Mouse (Mus musculus) forebrain, embryonic 15.5 days (tissue): Measurements from ENCODE around the gene Rhob. TPM values are rescaled to one million over a fixed set of nuclear protein-coding genes. Genes with fewer than 3 reads are reported as not detected.

Source experiments
- ATAC-seq: fragments of 200-750 bp; cut with Nextera tagmentation; replicated peaks from 2 replicates; pipeline ENCODE4 v1.8.0; 2017; ENCODE audit warnings: mild to moderate bottlenecking, moderate TSS enrichment, moderate library complexity
- H3K27ac ChIP-seq: fragments of 300-500 bp; sonication (generic); replicated peaks from 2 replicates; pipeline ENCODE4 v1.5.1; 2015; ENCODE audit warnings: mild to moderate bottlenecking, inconsistent platforms
- H3K27me3 ChIP-seq: fragments of 300-500 bp; sonication (generic); 2 replicates; pipeline ENCODE4 v1.6.1; 2015; ENCODE audit warnings: inconsistent platforms
- H3K36me3 ChIP-seq: fragments of 300-500 bp; sonication (generic); 2 replicates; pipeline ENCODE4 v1.6.1; 2015; ENCODE audit warnings: mild to moderate bottlenecking, inconsistent platforms
- H3K4me1 ChIP-seq: fragments of 300-500 bp; sonication (generic); 2 replicates; pipeline ENCODE4 v1.6.1; 2015; ENCODE audit warnings: inconsistent platforms
- H3K4me2 ChIP-seq: fragments of 300-500 bp; sonication (generic); replicated peaks from 2 replicates; pipeline ENCODE4 v1.6.1; 2015; ENCODE audit warnings: mild to moderate bottlenecking, inconsistent platforms
- H3K4me3 ChIP-seq: fragments of 300-500 bp; sonication (generic); 2 replicates; pipeline ENCODE4 v1.5.1; 2015; ENCODE audit warnings: mild to moderate bottlenecking, inconsistent platforms
- H3K9ac ChIP-seq: fragments of 300-500 bp; sonication (generic); replicated peaks from 2 replicates; pipeline ENCODE4 v1.6.1; 2015; ENCODE audit warnings: mild to moderate bottlenecking, inconsistent platforms
- H3K9me3 ChIP-seq: fragments of 300-500 bp; sonication (generic); 2 replicates; pipeline ENCODE4 v1.6.1; 2016; ENCODE audit warnings: inconsistent platforms
- WGBS: fragments of 180-500 bp; shearing (Covaris S2); methylation state at CpG from one replicate; pipeline ENCODE4 v1.1.7; 2015; ENCODE audit warnings: mixed read lengths; 5-methylcytosine and 5-hydroxymethylcytosine counted together
- polyA plus RNA-seq: library from polyadenylated mRNA; unstranded; fragments of >200 nt; fragmentation: Nextera tagmentation; extraction: Ambion mirVana; gene quantifications from 2 replicates; pipeline ENCODE4 v1.2.1, GENCODE M21; 2015

The Rhob gene
- 73.8 and 77.6 TPM in 2 replicates for polyA plus RNA-seq

DNA sequence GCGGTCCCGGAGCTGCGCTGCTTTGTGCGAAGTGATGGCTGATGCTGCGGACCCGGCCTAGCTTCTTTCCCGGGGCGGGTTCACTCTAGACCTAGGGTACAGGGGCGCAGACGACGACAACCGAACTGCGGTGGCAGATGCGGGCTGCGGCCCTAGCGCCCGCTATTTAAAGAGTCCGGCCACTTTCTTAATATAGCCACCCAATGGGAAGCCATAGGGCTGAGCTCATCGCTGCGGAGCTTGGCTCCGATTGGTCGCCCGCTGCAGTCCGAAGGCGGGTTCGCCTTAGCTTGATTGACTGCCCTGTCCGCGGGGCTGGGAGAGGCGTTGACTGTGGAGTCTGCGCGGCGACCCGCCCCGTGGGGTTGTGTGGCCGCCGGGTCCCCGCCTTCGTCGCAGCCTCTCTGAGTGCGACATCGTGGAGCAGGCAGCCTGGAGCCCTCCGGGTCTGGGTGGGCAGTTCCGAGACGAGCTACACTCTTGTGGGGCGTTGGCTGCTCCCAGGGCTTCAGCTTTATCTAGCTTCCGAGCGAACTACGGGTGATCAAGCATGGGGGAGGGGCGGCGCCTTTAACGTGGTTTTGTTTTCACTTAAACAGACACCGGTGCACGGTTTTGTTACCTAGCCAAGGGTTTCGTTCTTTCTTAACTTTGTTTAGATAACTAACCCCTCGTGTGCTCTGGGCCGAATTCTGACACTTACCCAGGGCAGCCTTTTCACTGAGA is at the start of gene Rhob:
Gene Rhob, minus strand, starts transcription at position 139 of the 726 bp plus-strand sequence.
- ATAC-seq, result peak; percentile 97
- under 1% methylated on average over 56 of the region's 56 CpGs for WGBS
- H3K27me3 ChIP-seq, result no peaks in the 10 kb centered on the region

GRCm38 (mm10) chr12:8547357-8547756 is 47.5 kb upstream of the Rhob start:
- H3K4me1 ChIP-seq, result no peaks in the 10 kb centered on the region
- H3K36me3 ChIP-seq, result no peaks in the 10 kb centered on the region
- peak; percentile 74 for ATAC-seq
- no peak overlapping the region for H3K4me3 ChIP-seq
- H3K27ac ChIP-seq, result no peak overlapping the region
- no peaks in the 10 kb centered on the region for H3K9me3 ChIP-seq
- H3K4me2 ChIP-seq, result no peak overlapping the region
- H3K9ac ChIP-seq, result no peak overlapping the region
- H3K27me3 ChIP-seq, result no peaks in the 10 kb centered on the region
- WGBS, result 25% methylated on average over 11 of the region's 11 CpGs

More for the DNA sequence above, at the start of gene Rhob:
- H3K9ac ChIP-seq, result peak within 1 kb of the TSS; percentile 98
- peaks cover 37% of the 10 kb centered on the region for H3K4me1 ChIP-seq
- peak within 1 kb of the TSS; percentile 89 for H3K4me3 ChIP-seq
- no peaks in the 10 kb centered on the region for H3K36me3 ChIP-seq
- H3K27ac ChIP-seq, result peak within 1 kb of the TSS; percentile 100
- H3K4me2 ChIP-seq, result peak within 1 kb of the TSS; percentile 83
- no peaks in the 10 kb centered on the region for H3K9me3 ChIP-seq

- H3K4me2 ChIP-seq, result no peak overlapping the region
- WGBS, result 87% methylated on average over 6 of the region's 6 CpGs
- no peaks in the 10 kb centered on the region for H3K27me3 ChIP-seq
- no peaks in the 10 kb centered on the region for H3K4me1 ChIP-seq
- H3K9me3 ChIP-seq, result no peaks in the 10 kb centered on the region
- no peak for ATAC-seq
- H3K27ac ChIP-seq, result no peak overlapping the region
- H3K9ac ChIP-seq, result no peak overlapping the region
- no peak overlapping the region for H3K4me3 ChIP-seq
- no peaks in the 10 kb centered on the region for H3K36me3 ChIP-seq
These were observed 47.0 kb upstream of the Rhob start for GRCm38 (mm10) chr12:8546801-8547200.

- H3K27me3 ChIP-seq, result no peaks in the 10 kb centered on the region
- H3K4me3 ChIP-seq, result no peak overlapping the region
- no peak overlapping the region for H3K27ac ChIP-seq
- no peak for ATAC-seq
- H3K4me1 ChIP-seq, result no peaks in the 10 kb centered on the region
- H3K9me3 ChIP-seq, result no peaks in the 10 kb centered on the region
- H3K4me2 ChIP-seq, result no peak overlapping the region
- H3K36me3 ChIP-seq, result no peaks in the 10 kb centered on the region
- H3K9ac ChIP-seq, result no peak overlapping the region
- 87% methylated on average over 5 of the region's 5 CpGs for WGBS
These were observed 45.3 kb upstream of the Rhob start for GRCm38 (mm10) chr12:8545066-8545610.

DNA sequence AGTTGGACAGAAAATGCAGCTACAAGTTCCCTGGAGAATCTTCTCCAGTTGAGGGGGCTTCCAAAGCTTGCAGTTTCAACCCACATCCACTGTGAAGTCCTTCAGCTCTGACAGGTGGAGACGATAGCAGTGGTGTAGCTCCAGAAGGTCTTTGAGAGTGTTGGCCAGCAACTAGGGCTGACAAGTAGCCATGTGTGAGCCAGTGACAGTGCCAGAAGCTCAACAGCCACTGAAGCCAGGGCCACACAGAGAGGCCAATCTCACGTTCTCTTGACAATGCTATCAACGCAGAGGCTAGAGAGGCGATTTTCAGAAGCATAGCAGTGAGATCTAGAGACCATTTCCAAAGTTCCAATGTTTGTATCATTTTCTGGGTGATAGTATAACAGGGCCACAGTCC is 42.6 kb upstream of the Rhob start:
- no peaks in the 10 kb centered on the region for H3K9me3 ChIP-seq
- no peak overlapping the region for H3K9ac ChIP-seq
- H3K4me2 ChIP-seq, result no peak overlapping the region
- 86% methylated on average over 4 of the region's 4 CpGs for WGBS
- H3K4me3 ChIP-seq, result no peak overlapping the region
- ATAC-seq, result no peak
- no peaks in the 10 kb centered on the region for H3K4me1 ChIP-seq
- no peak overlapping the region for H3K27ac ChIP-seq
- H3K27me3 ChIP-seq, result no peaks in the 10 kb centered on the region
- H3K36me3 ChIP-seq, result no peaks in the 10 kb centered on the region

- Histone ChIP-seq H3K36me3 (no peaks in the 10 kb centered on the region), H3K9me3 (no peaks in the 10 kb centered on the region), H3K27me3 (no peaks in the 10 kb centered on the region), H3K4me1 (no peaks in the 10 kb centered on the region), H3K4me3 (no peak overlapping the region), H3K9ac (no peak overlapping the region), H3K4me2 (no peak overlapping the region), H3K27ac (no peak overlapping the region)
- ATAC-seq, result no peak
- 90% methylated on average over 13 of the region's 13 CpGs for WGBS
These were observed 39.7 kb upstream of the Rhob start for GRCm38 (mm10) chr12:8539471-8539870.

DNA sequence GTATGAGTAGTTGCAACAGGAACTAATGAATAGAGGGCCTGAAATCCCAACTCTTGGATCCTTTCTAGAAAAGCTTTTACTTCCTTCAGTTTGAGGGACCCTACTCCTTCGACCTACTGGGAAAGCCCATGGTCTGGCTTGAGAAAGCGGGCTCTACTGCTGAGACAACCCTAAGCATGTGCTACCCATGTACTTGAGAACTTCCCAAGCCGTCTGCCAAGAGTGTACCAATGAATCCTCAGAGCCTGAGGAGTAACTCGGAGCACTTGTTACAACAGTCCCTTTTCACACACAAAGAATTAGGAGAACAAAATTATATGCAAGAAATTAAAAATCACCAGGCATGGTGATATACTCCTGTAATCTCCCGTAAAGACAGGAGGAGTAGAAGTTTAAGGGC is 37.5 kb upstream of the Rhob start:
- H3K36me3 ChIP-seq, result no peaks in the 10 kb centered on the region
- ATAC-seq, result no peak
- no peak overlapping the region for H3K4me2 ChIP-seq
- H3K27ac ChIP-seq, result no peak overlapping the region
- no peaks in the 10 kb centered on the region for H3K27me3 ChIP-seq
- no peak overlapping the region for H3K9ac ChIP-seq
- H3K4me3 ChIP-seq, result no peak overlapping the region
- no peaks in the 10 kb centered on the region for H3K9me3 ChIP-seq
- WGBS, result 87% methylated on average over 5 of the region's 5 CpGs
- H3K4me1 ChIP-seq, result no peaks in the 10 kb centered on the region

DNA sequence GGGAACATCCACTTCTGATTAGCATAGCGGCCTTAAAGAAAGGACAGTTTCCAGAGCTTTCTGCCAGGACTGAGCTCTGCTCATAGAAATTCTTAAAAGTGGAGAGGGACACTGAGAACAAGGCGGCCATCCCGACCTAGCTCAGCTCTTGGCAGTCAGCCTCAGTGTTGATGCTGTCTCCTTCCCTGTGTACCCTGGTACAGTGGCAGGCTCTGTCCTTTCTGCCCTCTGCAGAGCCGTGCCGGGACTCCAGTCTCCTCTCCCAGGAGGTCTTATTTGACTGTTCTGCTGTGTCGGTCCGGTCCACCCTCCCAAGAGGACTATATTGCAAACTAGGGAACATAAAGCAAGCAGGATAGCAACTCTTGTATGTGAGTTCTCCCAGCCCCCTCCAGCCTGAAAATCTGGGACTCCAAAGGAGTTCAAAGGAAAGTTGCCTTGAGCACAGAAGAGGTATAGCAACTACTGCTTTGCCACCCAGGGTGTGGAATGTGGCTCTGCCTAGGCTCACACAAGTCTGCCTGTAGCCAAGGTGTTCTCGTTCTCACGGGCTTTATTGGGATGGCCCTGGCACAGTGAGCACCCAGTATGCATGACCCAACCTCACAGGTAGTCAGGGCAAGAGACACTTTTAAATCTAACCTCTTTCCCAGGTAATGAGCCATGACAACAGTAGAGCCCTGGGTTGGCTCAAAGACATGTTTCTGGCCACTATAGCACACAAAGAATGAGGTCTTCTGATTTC is 36.6 kb upstream of the Rhob start:
- Histone ChIP-seq H3K27ac (no peak overlapping the region), H3K9ac (no peak overlapping the region), H3K9me3 (no peaks in the 10 kb centered on the region), H3K4me2 (no peak overlapping the region), H3K27me3 (no peaks in the 10 kb centered on the region), H3K36me3 (no peaks in the 10 kb centered on the region), H3K4me1 (no peaks in the 10 kb centered on the region), H3K4me3 (no peak overlapping the region)
- no peak for ATAC-seq
- 73% methylated on average over 9 of the region's 9 CpGs for WGBS

GRCm38 (mm10) chr12:8535596-8535995 is 35.8 kb upstream of the Rhob start:
- Histone ChIP-seq H3K4me3 (no peak overlapping the region), H3K36me3 (no peaks in the 10 kb centered on the region)
- ATAC-seq, result no peak

GRCm38 (mm10) chr12:8534915-8535314 is 35.1 kb upstream of the Rhob start:
- no peak for ATAC-seq

More at GRCm38 (mm10) chr12:8535596-8535995, 35.8 kb upstream of the Rhob start:
- H3K27ac ChIP-seq, result no peak overlapping the region
- 86% methylated on average over 7 of the region's 7 CpGs for WGBS
- no peak overlapping the region for H3K9ac ChIP-seq
- no peaks in the 10 kb centered on the region for H3K4me1 ChIP-seq
- no peaks in the 10 kb centered on the region for H3K9me3 ChIP-seq
- no peaks in the 10 kb centered on the region for H3K27me3 ChIP-seq
- no peak overlapping the region for H3K4me2 ChIP-seq

GRCm38 (mm10) chr12:8527770-8528169 is 28.0 kb upstream of the Rhob start:
- no peak overlapping the region for H3K9ac ChIP-seq
- ATAC-seq, result no peak
- WGBS, result 90% methylated on average over 5 of the region's 5 CpGs

More at GRCm38 (mm10) chr12:8534915-8535314, 35.1 kb upstream of the Rhob start:
- Histone ChIP-seq H3K27me3 (no peaks in the 10 kb centered on the region), H3K9me3 (no peaks in the 10 kb centered on the region), H3K27ac (no peak overlapping the region), H3K36me3 (no peaks in the 10 kb centered on the region), H3K4me3 (no peak overlapping the region), H3K4me1 (no peaks in the 10 kb centered on the region), H3K9ac (no peak overlapping the region), H3K4me2 (no peak overlapping the region)
- WGBS, result 80% methylated on average over 1 of the region's 1 CpGs

DNA sequence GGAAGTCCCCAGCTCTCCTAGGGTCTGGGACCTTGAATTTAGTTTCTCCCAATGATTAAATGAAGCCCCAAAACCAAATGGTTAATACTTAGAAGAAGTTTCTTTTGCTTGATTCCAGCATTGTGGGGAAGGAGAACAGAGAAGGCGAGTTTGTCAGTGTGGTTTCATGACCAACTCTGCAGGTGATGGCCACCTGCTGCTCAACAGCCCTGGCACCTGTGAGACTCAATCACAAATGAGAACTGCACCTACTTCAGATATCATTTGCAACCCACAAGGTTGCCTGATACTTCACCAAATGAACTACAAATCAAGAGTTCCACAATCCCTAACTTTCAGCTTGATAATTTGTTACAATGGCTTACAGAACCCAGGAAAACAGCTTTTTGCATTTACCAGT is 27.4 kb upstream of the Rhob start:
- 69% methylated on average over 1 of the region's 1 CpGs for WGBS
- no peak overlapping the region for H3K4me2 ChIP-seq
- no peak overlapping the region for H3K4me3 ChIP-seq
- H3K27me3 ChIP-seq, result no peaks in the 10 kb centered on the region
- no peaks in the 10 kb centered on the region for H3K36me3 ChIP-seq
- ATAC-seq, result no peak
- H3K9me3 ChIP-seq, result no peaks in the 10 kb centered on the region
- H3K27ac ChIP-seq, result no peak overlapping the region
- H3K4me1 ChIP-seq, result no peaks in the 10 kb centered on the region
- no peak overlapping the region for H3K9ac ChIP-seq

More at GRCm38 (mm10) chr12:8527770-8528169, 28.0 kb upstream of the Rhob start:
- Histone ChIP-seq H3K9me3 (no peaks in the 10 kb centered on the region), H3K27ac (no peak overlapping the region), H3K4me3 (no peak overlapping the region), H3K4me2 (no peak overlapping the region), H3K36me3 (no peaks in the 10 kb centered on the region), H3K4me1 (no peaks in the 10 kb centered on the region), H3K27me3 (no peaks in the 10 kb centered on the region)
